Mouse (Mus musculus) heart, embryonic 14.5 days (tissue): ENCODE measurements at regions not wholly inside any gene's neighbourhood (a gene's known extent, or its start where the extent isn't known, plus 50 kb on each side); places are given as distances from the start of the nearest gene placed in this dataset.

Experiments used
- ATAC-seq: fragments of 200-750 bp; cut with Nextera tagmentation; 2 replicates; pipeline ENCODE4 v1.8.0; 2017; ENCODE audit warnings: low read depth, moderate TSS enrichment; ENCODE audit not compliant: insufficient number of reproducible peaks, insufficient read depth, low FRiP score
- H3K27ac ChIP-seq, 2 experiments: fragments of 200-500 bp in 1 of 2; fragments of 300-500 bp in 1 of 2; sonication (generic) in 1 of 2; replicated peaks in 1 of 2; 2 replicates each; pipeline ENCODE4 v1.5.1; 2012 to 2014; ENCODE audit warnings: low read depth in 2 of 2, low read length in 2 of 2, control low read depth in 1 of 2, mild to moderate bottlenecking in 1 of 2, mixed read lengths in 1 of 2; ENCODE audit not compliant: control insufficient read depth in 1 of 2, insufficient read depth in 1 of 2
- H3K27me3 ChIP-seq: fragments of 300-500 bp; sonication (generic); 2 replicates; pipeline ENCODE4 v1.6.1; 2014; ENCODE audit warnings: mild to moderate bottlenecking, low read length, control low read depth; ENCODE audit not compliant: control insufficient read depth, insufficient read depth
- H3K36me3 ChIP-seq: fragments of 300-500 bp; sonication (generic); 2 replicates; pipeline ENCODE4 v1.6.1; 2014; ENCODE audit warnings: mild to moderate bottlenecking, control low read depth, low read length, mixed read lengths; ENCODE audit not compliant: control insufficient read depth, insufficient read depth
- H3K4me1 ChIP-seq, 2 experiments: fragments of 200-500 bp in 1 of 2; fragments of 300-500 bp in 1 of 2; sonication (generic) in 1 of 2; 2 replicates each; pipeline ENCODE4 v1.6.1; 2012 to 2014; ENCODE audit warnings: low read length in 2 of 2, control low read depth in 1 of 2, mixed read lengths in 1 of 2; ENCODE audit not compliant: control insufficient read depth in 2 of 2, insufficient read depth in 2 of 2
- H3K4me2 ChIP-seq: fragments of 300-500 bp; sonication (generic); 2 replicates; pipeline ENCODE4 v1.6.1; 2014; ENCODE audit warnings: mild to moderate bottlenecking, low read length
- H3K4me3 ChIP-seq, 2 experiments: fragments of 200-500 bp in 1 of 2; fragments of 300-500 bp in 1 of 2; sonication (generic) in 1 of 2; 2 replicates each; pipeline ENCODE4 v1.5.1; 2012 to 2014; ENCODE audit warnings: low read length in 2 of 2, mild to moderate bottlenecking in 2 of 2, control low read depth in 1 of 2, low read depth in 1 of 2, moderate library complexity in 1 of 2; ENCODE audit not compliant: control insufficient read depth in 1 of 2, insufficient read depth in 1 of 2
- H3K9ac ChIP-seq: fragments of 300-500 bp; sonication (generic); 2 replicates; pipeline ENCODE4 v1.6.1; 2014; ENCODE audit warnings: mild to moderate bottlenecking, low read length
- H3K9me3 ChIP-seq: fragments of 300-500 bp; sonication (generic); 2 replicates; pipeline ENCODE4 v1.6.1; 2016; ENCODE audit warnings: low read length, control low read depth; ENCODE audit not compliant: control insufficient read depth
- WGBS: fragments of 180-500 bp; shearing (Covaris S2); extraction: QIAGEN DNeasy Blood & Tissue Kit; methylation state at CpG from one replicate; pipeline ENCODE4 v1.1.7; 2014; 5-methylcytosine and 5-hydroxymethylcytosine counted together

DNA sequence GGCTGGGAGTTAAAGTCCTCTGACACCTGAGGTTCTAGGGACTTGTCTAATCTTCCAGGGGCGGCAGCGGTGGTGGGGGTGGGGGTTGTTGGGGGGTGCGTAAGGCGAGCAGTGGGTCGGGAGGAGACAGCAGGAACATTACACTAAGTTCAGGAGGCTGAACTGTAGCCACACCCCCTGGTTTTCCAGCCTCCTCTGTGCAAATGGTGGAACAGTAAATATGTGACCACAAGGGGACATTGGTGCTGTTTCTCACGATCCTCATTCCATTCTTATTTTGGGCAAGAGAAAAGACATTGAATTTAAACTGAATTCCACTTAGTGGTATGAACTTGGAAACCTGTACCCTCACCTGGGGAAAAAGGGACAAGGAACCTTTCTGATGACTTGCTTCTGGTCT lies 237.6 kb upstream of the Eef2kmt start:
- H3K9ac ChIP-seq: no peak overlapping the region
- 14% methylated on average over 6 of the region's 6 CpGs for WGBS
- H3K4me2 ChIP-seq: no peak overlapping the region

DNA sequence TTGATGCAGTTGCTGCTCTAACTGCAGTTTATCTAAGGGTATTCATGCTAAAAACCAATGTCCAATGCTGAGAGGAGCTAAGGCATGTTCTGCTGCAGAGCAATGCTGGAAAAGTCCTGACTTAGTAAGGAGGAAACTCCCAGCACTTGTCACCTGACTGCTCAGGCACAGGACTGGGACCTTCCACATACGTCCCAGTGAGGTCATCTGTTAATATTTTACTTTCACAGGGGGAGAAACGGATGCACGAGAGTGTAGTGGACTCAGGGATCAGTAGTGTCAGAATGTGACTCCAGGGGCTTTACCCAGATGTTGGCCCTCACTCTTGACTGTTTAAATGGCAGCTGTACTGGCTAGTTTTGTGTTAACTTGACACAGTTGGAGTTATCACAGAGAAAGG lies 231.5 kb upstream of the Eef2kmt start:
- Histone ChIP-seq H3K27ac (no peak overlapping the region), H3K27me3 (no peaks in the 10 kb centered on the region), H3K9ac (no peak overlapping the region), H3K4me1 (no peaks in the 10 kb centered on the region), H3K4me3 (no peak overlapping the region), H3K36me3 (no peaks in the 10 kb centered on the region), H3K9me3 (no peaks in the 10 kb centered on the region), H3K4me2 (no peak overlapping the region)
- no peak for ATAC-seq
- WGBS: 51% methylated on average over 3 of the region's 3 CpGs

More for the DNA sequence above, 237.6 kb upstream of the Eef2kmt start:
- no peak for ATAC-seq
- Histone ChIP-seq H3K4me1 (no peaks in the 10 kb centered on the region), H3K27ac (no peak overlapping the region), H3K9me3 (no peaks in the 10 kb centered on the region), H3K4me3 (no peak overlapping the region), H3K27me3 (no peaks in the 10 kb centered on the region), H3K36me3 (no peaks in the 10 kb centered on the region)

DNA sequence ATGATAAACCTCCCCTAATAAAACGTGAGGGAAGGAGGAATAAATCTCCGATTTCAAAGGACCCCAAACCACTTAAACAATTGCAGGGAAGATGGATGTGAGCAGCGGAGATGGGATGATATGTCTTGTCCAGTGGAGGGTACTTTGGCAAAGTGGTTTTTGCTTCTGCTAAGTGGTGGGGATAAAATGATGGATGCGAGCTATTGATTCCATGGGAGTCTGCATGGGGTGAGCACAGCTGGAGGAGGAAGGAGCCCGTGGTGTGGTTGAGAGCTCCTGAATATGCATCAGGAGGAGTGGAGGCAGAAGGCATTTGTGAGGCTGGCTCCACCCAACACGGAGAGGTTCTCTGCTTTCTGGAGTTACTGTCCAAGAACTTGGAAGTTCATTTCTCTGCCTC lies 227.6 kb upstream of the Eef2kmt start:
- Histone ChIP-seq H3K27ac (no peak overlapping the region), H3K36me3 (no peaks in the 10 kb centered on the region), H3K4me3 (no peak overlapping the region), H3K27me3 (no peaks in the 10 kb centered on the region), H3K9me3 (no peaks in the 10 kb centered on the region), H3K4me2 (no peak overlapping the region), H3K9ac (no peak overlapping the region), H3K4me1 (no peaks in the 10 kb centered on the region)
- ATAC-seq: no peak
- WGBS: 28% methylated on average over 6 of the region's 6 CpGs

DNA sequence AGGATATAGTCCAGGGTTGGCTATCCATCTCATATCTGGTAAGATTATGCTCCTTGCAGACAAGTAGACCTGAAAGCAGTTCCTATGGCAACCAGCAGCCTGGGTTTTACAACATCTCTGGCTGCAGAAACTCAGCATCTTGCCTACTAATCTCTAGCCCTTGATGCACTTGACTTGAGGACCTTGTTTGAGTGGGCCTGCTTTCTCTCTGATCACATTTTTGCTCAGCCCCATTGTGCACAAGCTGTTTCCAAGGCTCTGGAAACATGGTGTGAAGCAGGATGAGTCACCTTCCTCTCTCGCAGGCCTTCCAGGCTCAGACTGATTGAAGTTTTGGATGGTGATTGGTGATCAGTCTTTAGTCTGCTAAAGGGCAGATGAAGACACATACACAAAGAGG lies 224.4 kb upstream of the Eef2kmt start:
- Histone ChIP-seq H3K4me1 (no peaks in the 10 kb centered on the region), H3K9ac (no peak overlapping the region), H3K36me3 (no peaks in the 10 kb centered on the region), H3K4me3 (no peak overlapping the region), H3K27ac (no peak overlapping the region), H3K27me3 (no peaks in the 10 kb centered on the region), H3K4me2 (no peak overlapping the region), H3K9me3 (no peaks in the 10 kb centered on the region)
- WGBS: 24% methylated on average over 1 of the region's 1 CpGs
- ATAC-seq: no peak

DNA sequence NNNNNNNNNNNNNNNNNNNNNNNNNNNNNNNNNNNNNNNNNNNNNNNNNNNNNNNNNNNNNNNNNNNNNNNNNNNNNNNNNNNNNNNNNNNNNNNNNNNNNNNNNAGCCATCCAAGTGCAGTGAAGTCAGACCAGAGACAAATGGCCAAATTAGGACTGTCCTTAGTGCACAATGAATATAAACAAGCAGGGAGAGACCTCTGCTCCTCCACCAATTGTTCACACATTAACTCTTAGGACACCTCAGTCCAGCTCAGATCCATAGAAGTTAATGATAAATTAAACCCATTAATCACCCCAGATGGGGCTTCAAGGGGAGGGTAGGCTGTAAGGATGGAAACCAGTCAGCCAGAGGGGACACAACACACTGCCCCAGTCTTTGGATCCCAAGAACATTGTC lies 223.2 kb upstream of the Eef2kmt start:
- H3K4me2 ChIP-seq: no peak overlapping the region
- no peaks in the 10 kb centered on the region for H3K27me3 ChIP-seq
- H3K9me3 ChIP-seq: no peaks in the 10 kb centered on the region
- no peak for ATAC-seq
- H3K4me3 ChIP-seq: no peak overlapping the region
- H3K36me3 ChIP-seq: no peaks in the 10 kb centered on the region
- H3K27ac ChIP-seq: no peak overlapping the region
- H3K9ac ChIP-seq: no peak overlapping the region
- no peaks in the 10 kb centered on the region for H3K4me1 ChIP-seq

DNA sequence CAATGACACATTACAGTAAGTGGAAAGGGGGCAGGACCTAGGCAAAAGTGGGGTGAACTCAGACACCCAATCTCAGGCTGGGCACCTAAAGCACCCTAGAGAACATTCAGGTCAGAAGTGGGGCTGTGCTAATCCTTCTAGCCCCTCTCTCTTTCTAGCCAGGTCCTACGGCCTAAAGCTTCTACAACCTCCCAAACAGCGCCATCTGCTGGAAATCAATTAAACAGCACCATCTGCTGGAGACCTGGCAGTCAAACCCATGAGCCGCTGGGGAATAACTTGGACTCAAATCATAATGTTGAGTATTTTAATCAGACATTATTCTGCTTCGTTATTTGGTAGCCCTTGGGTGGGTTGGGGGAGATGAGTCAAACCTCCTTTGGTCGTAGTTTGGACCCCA lies 215.5 kb upstream of the Eef2kmt start:
- H3K27me3 ChIP-seq: peaks cover 4% of the 10 kb centered on the region; the same call in 1 of the 2 replicates
- WGBS: 18% methylated on average over 5 of the region's 5 CpGs
- H3K9ac ChIP-seq: no peak overlapping the region
- H3K9me3 ChIP-seq: no peaks in the 10 kb centered on the region
- ATAC-seq: no peak
- H3K4me3 ChIP-seq: no peak overlapping the region
- H3K4me2 ChIP-seq: no peak overlapping the region
- peaks cover 0 to 2% of the 10 kb centered on the region in 2 experiments; a peak in 1 of 4 replicates for H3K4me1 ChIP-seq
- no peaks in the 10 kb centered on the region for H3K36me3 ChIP-seq
- H3K27ac ChIP-seq: no peak overlapping the region

DNA sequence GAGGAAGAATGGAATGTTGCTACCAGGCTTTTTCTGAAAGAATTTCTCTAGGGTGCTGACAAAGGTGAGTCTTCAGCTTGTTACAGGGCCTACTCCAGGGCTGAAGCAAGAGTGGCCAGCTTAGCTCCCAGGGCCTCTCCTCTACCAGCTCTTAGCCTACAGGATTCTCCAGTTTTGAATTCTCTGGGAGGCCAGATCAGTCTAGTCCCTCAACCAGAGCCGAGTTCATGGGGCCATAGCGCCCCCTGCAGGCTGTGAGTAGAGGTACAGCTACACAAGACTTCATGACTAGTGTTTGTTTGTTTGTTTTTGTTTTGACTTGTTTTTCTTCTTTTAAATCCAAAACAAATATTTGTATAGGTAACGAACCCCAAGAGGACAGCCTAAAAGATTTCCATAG lies 211.8 kb upstream of the Eef2kmt start:
- no peaks in the 10 kb centered on the region for H3K36me3 ChIP-seq
- no peak overlapping the region for H3K4me2 ChIP-seq
- H3K9ac ChIP-seq: no peak overlapping the region
- H3K27me3 ChIP-seq: peaks cover 4% of the 10 kb centered on the region; the same call in 1 of the 2 replicates
- ATAC-seq: no peak
- WGBS: 4% methylated on average over 3 of the region's 3 CpGs
- no peaks in the 10 kb centered on the region for H3K9me3 ChIP-seq
- no peaks in the 10 kb centered on the region; a peak in 1 of 4 replicates for H3K4me1 ChIP-seq
- no peak overlapping the region for H3K27ac ChIP-seq
- H3K4me3 ChIP-seq: no peak overlapping the region

DNA sequence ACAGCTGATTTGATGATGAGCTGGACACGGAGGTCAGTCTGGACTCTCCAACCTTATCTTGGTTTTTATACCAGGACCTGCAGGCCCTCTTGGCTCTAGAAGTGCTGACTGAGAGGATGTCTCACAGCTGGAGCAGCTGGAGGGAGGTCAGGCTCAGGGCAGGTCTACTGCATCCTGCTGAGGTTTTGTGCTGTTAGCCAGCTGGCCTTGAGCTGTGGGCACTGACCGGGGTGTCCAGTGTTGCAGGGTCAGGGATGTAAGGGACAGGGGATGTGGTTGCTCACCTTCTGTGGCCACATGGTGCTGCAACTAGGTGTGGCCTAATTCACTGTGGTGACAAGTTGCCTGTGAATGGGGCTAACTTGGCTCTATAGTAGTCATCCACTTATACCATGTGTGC lies 211.0 kb upstream of the Eef2kmt start:
- Histone ChIP-seq H3K4me1 (no peaks in the 10 kb centered on the region; a peak in 1 of 4 replicates), H3K27ac (no peak overlapping the region), H3K9me3 (no peaks in the 10 kb centered on the region), H3K4me2 (no peak overlapping the region), H3K4me3 (no peak overlapping the region), H3K9ac (no peak overlapping the region), H3K36me3 (no peaks in the 10 kb centered on the region), H3K27me3 (no peaks in the 10 kb centered on the region)
- ATAC-seq: no peak
- 34% methylated on average over 2 of the region's 2 CpGs for WGBS
